ENCODE assay signal across 8 mouse cellular contexts in genomic region chr9:96118861-96119772, GRCm38 (mm10). TPM values are rescaled to one million over a fixed set of nuclear protein-coding genes. Genes with fewer than 3 reads are reported as not detected.
DNase-seq lines count a peak whose midpoint lies in the region; ATAC-seq and TF ChIP-seq lines count a peak whose summit lies in the region.

TSS of gene Gk5 (plus strand) at chr9:96119362.

- peak within 1 kb of the TSS; percentile 76 for H3K4me2 ChIP-seq in forebrain, embryonic 14.5 days (ENCODE audit: low read length)
- peak within 1 kb of the TSS; percentile 60 for H3K4me2 ChIP-seq in neural tube, embryonic 15.5 days

- DNase-seq in forebrain, embryonic 14.5 days (ENCODE audit: low spot score) = peak; percentile 97
- peak; percentile 99 to 100 for DNase-seq in heart, postnatal 14 days
- peak; percentile 94 for DNase-seq in layer of hippocampus, adult 11-12 months (ENCODE audit: low spot score)
- DNase-seq in lung, adult 18-20 months = peak; percentile 96 to 97
- DNase-seq in testis, postnatal 14 days (ENCODE audit: low spot score) = peak; percentile 98

- no peaks in the 10 kb centered on the region for H3K4me1 ChIP-seq in ES-Bruce4 (ENCODE audit: control insufficient read depth, insufficient read depth, low read length)
- H3K4me1 ChIP-seq in forebrain, embryonic 14.5 days (ENCODE audit: control insufficient read depth, insufficient read depth, low read length) = no peaks in the 10 kb centered on the region
- peaks cover 9% of the 10 kb centered on the region; the same call in 1 of the 2 replicates for H3K4me1 ChIP-seq in neural tube, embryonic 15.5 days

- TF ChIP-seq CTCF in ES-Bruce4 (IDR thresholded peaks at IDR 0.05; ENCODE audit: low read depth, low read length) = no peak

- intact Hi-C loops in heart, postnatal 14 days (cut with DNase I) = loop anchor here (5.0 kb wide), 1 partner anchor 157 kb away; no protein-coding TSS in a partner anchor

- TF ChIP-seq POLR2A in ES-Bruce4 (IDR thresholded peaks at IDR 0.05; ENCODE audit: insufficient read depth, low read length) = peak; percentile 75

- H3K27me3 ChIP-seq in ES-Bruce4 (ENCODE audit: control insufficient read depth, insufficient read depth, low read length, poor library complexity, severe bottlenecking) = no peaks in the 10 kb centered on the region
- H3K27me3 ChIP-seq in forebrain, embryonic 14.5 days (replicated peaks; ENCODE audit: control insufficient read depth, insufficient read depth, low read length) = no peaks in the 10 kb centered on the region
- H3K27me3 ChIP-seq in neural tube, embryonic 15.5 days (replicated peaks) = no peaks in the 10 kb centered on the region; the same call in 1 of the 2 replicates

- H3K36me3 ChIP-seq in ES-Bruce4 (ENCODE audit: control insufficient read depth, insufficient read depth, low read length, poor library complexity, severe bottlenecking) = no peaks in the 10 kb centered on the region
- H3K36me3 ChIP-seq in forebrain, embryonic 14.5 days (ENCODE audit: control insufficient read depth, insufficient read depth, low read length) = no peaks in the 10 kb centered on the region
- no peaks in the 10 kb centered on the region for H3K36me3 ChIP-seq in neural tube, embryonic 15.5 days

- peak; percentile 82 for ATAC-seq in cerebellum, adult (ENCODE audit: insufficient number of reproducible peaks, low FRiP score, low TSS enrichment)
- ATAC-seq in forebrain, embryonic 14.5 days = peak; percentile 98
- peak; percentile 100 for ATAC-seq in neural tube, embryonic 15.5 days (ENCODE audit: low FRiP score)

- no peak for TF ChIP-seq EP300 in ES-Bruce4 (IDR thresholded peaks at IDR 0.05; ENCODE audit: insufficient read depth, low read depth, low read length)

- 1% methylated on average over 75 of the region's 76 CpGs for WGBS in forebrain, embryonic 14.5 days
- under 1% methylated on average over 74 of the region's 76 CpGs for WGBS in neural tube, embryonic 15.5 days

- H3K9ac ChIP-seq in ES-Bruce4 (ENCODE audit: low read depth, poor library complexity, severe bottlenecking) = peak within 1 kb of the TSS; percentile 63
- H3K9ac ChIP-seq in forebrain, embryonic 14.5 days (ENCODE audit: low read length) = peak within 1 kb of the TSS; percentile 65
- peak within 1 kb of the TSS; percentile 66 for H3K9ac ChIP-seq in neural tube, embryonic 15.5 days (replicated peaks)

- H3K4me3 ChIP-seq in ES-Bruce4 (ENCODE audit: low read depth, low read length) = peak within 1 kb of the TSS; percentile 96
- peak within 1 kb of the TSS; percentile 64 for H3K4me3 ChIP-seq in forebrain, embryonic 14.5 days (ENCODE audit: low read depth, low read length)
- H3K4me3 ChIP-seq in neural tube, embryonic 15.5 days (replicated peaks) = peak within 1 kb of the TSS; percentile 73

- H3K9me3 ChIP-seq in ES-Bruce4 (replicated peaks; ENCODE audit: control insufficient read depth, insufficient read depth, low read length, poor library complexity, severe bottlenecking) = no peaks in the 10 kb centered on the region
- no peaks in the 10 kb centered on the region for H3K9me3 ChIP-seq in forebrain, embryonic 14.5 days (replicated peaks; ENCODE audit: control insufficient read depth, low read length)
- H3K9me3 ChIP-seq in neural tube, embryonic 15.5 days (replicated peaks) = no peaks in the 10 kb centered on the region

- no peak within 1 kb of the TSS for H3K27ac ChIP-seq in ES-Bruce4 (ENCODE audit: insufficient read depth, low read length)
- no peak within 1 kb of the TSS for H3K27ac ChIP-seq in forebrain, embryonic 14.5 days (ENCODE audit: low read depth, low read length)
- H3K27ac ChIP-seq in neural tube, embryonic 15.5 days (replicated peaks) = peak within 1 kb of the TSS; percentile 66

RNA-seq across cellular contexts. Expression of gene Gk5, which starts in this region (rescaled TPM):
- polyA plus RNA-seq in ES-Bruce4 (2011; ENCODE audit: insufficient read depth, insufficient read length, low read depth, missing spikeins) = 15.1 and 18.0 TPM in 2 replicates
- polyA plus RNA-seq in forebrain, embryonic 14.5 days (2014; fragmentation: Nextera tagmentation; extraction: Ambion mirVana) = 2.0 and 2.2 TPM in 2 replicates
- 1 to 10 TPM; 4.9 to 6.3 TPM for total RNA-seq in heart, postnatal 14 days (2021)
- 2.5 and 2.9 TPM in 2 replicates for polyA plus RNA-seq in neural tube, embryonic 15.5 days (2015; fragmentation: Nextera tagmentation; extraction: Ambion mirVana)
